Mouse (Mus musculus): ENCODE data around the gene Styx.

Gene Styx

GRCm38 (mm10) chr14:45350931-45351859, at the start of gene Styx:
Gene Styx (plus strand): TSS chr14:45351093.
- peak; percentile 86 to 88 for DNase-seq (ENCODE audit: low spot score in 2 of 2)

DNA sequence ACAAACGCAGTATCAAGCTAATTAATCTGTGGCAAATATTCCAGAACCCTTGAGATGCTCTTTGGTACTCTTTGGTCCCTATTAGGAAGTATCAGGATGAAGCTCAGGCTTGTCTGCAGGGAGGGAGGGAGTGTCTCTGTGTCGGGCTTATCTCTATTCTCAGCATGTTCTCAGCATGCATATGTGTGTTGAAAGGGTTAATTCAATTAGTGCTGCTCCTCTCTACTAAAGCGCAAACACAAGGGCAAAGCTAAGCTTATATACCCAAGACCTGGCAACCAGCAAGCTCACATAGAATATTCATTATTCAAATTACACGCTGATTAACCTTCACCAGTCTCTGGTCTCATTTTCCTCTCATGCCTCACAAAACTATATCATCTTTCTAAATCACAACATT, 47.0 kb upstream of the Styx start:
- DNase-seq (ENCODE audit: low spot score in 2 of 2): no peak

DNA sequence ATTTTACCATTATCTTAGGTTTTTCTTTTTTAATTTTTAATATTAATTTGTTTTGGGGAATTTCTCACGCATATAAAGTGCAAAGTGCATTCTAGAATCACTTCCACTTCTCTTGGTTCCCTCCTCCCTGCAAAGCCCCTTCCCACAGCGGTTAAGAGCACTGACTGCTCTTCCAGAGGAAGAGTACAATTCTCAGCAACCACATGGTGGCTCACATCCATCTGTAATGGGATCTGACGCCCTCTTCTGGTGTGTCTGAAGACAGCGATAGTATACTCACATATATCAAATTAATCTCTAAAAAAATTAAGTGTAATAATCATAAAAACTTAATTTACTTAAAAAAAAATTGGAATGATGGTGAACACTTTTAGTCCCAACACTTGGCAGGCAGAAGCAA, 46.5 kb upstream of the Styx start:
- DNase-seq (ENCODE audit: low spot score in 2 of 2): no peak

GRCm38 (mm10) chr14:45305852-45306251, 45.0 kb upstream of the Styx start:
- no peak for DNase-seq (ENCODE audit: low spot score in 2 of 2)

- no peak for DNase-seq (ENCODE audit: low spot score in 2 of 2)
These were observed 43.1 kb upstream of the Styx start for GRCm38 (mm10) chr14:45307630-45308328.

DNA sequence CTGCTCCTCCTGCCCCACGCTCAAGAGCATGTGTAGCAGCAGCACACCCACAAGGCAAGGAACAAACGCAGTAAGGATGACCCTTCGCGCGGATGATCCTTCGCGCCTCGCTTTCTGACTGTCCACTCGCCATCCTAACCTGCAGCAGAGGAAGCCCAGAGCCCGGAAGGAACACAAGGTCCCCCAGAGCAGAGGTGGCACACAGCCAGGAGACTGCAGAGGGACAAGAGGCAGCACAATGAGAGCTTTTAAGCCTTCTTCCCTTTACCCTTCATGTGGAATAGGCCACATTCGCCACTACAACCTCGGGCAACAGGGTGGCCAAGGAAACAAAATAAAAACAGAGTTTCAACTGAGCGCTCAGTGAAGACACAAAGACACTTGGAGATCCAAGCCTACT, 41.2 kb upstream of the Styx start:
- DNase-seq (ENCODE audit: low spot score in 2 of 2): no peak

DNA sequence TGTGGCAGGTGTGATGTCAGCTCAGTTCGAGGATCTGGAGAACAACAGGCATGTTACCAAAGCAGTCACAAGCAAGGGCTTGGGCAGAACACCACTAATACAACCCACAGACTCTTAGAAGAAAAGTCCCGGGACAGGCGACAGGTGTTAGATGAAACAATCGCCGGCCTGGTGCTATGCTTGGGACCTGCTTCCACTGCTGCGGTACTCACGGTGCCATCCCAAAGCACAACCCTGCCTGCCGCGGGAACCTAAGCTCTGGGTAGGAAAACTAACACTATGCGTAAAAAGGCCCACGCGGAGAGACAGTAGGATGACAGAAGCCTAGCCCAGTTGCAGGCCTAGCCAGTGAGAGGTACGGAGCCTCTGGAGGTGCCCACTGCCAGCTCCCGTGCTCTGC, 40.8 kb upstream of the Styx start:
- DNase-seq (ENCODE audit: low spot score in 2 of 2): no peak

DNA sequence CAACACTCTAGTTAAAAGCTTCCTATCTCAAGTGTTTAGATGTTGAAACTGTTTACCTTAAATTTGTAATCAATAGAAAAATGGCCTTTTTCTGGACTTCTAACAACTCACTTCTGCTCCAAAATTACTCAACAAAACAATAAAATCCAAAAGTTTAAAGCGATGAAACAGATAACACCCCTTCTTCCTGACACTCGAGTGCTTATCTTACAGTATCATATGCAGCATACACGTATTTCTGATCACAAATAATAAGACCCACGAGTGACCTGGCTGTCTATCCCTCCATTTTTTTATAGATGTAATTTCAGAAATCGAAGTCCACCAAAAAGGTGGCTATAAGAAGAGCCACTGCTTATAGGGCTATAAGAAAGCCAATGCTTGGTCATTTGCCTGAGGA, 34.0 kb upstream of the Styx start:
- no peak for DNase-seq (ENCODE audit: low spot score in 2 of 2)

GRCm38 (mm10) chr14:45317921-45318411, 32.9 kb upstream of the Styx start:
- DNase-seq (ENCODE audit: low spot score in 2 of 2): peak; percentile 30 to 39

GRCm38 (mm10) chr14:45318426-45319236, 32.3 kb upstream of the Styx start, which contains the start of gene Ero1l:
Gene Ero1l (minus strand): TSS chr14:45318771.
- DNase-seq (ENCODE audit: low spot score in 2 of 2): peak; percentile 77 to 87

- DNase-seq (ENCODE audit: low spot score in 2 of 2): no peak
These were observed 31.7 kb upstream of the Styx start for GRCm38 (mm10) chr14:45319237-45319610.

DNA sequence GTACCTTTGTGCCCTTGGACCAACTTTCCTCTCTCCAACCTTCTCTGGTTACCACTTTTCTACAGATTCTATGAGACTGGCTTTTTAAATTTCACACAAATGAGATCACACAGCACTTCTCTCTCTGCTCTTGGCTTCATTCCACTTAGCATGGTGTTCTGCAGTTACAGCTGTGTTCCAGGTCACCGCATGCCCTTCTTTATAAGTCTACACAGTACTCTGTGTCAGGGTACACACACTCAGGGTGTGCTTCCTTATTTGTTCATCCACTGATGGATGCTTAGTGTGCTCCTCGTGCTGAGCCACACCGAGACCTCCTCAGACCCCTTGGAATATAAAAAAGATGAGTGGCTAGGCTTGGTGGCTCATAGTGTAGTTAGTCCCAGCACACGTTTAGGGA, 30.8 kb upstream of the Styx start:
- DNase-seq (ENCODE audit: low spot score in 2 of 2): no peak

GRCm38 (mm10) chr14:45321067-45321466, 29.8 kb upstream of the Styx start:
- no peak for DNase-seq (ENCODE audit: low spot score in 2 of 2)

DNA sequence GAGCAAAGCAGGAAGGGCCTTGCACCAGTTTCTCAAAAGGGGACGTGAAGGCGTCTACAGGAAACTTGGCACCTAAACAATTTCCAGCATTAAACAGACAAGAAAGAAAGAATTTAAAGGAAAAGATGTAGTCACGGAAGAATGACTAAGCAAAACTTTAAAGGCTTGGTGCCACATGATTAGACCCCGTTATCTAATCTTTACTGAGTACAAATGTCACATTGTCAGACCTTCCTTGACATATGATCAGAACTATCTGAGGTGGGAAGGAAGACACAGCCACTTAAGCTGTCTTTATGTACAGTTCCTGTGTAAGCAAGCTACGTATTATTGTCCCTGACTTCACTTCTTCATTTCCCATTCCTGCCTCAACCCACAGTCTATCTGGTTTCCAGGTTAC, 29.3 kb upstream of the Styx start:
- peak in 1 of 2 experiments; percentile 19 for DNase-seq (ENCODE audit: low spot score in 2 of 2)

GRCm38 (mm10) chr14:45322450-45322849, 28.4 kb upstream of the Styx start:
- DNase-seq (ENCODE audit: low spot score in 2 of 2): no peak

GRCm38 (mm10) chr14:45323320-45323719, 27.6 kb upstream of the Styx start:
- DNase-seq (ENCODE audit: low spot score in 2 of 2): no peak

DNA sequence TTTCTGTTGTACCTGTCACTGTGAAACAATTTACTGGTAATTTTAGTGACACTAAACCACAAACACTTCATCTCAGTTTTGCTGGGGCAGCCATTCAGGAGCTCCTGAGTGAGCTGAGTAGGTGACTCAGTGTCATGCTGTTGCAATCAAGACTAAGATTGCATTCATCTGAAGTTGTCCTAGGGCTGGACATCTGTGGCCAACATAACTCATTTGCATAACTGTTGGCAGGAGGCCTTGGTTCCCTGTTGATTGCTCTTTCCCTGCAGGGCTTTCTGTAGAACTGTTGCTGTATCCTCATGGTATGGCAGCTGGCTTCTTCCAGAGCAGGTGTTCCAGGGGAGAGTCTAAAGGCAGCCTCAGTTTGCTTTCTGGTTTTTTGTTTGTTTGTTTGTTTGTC, 25.4 kb upstream of the Styx start:
- DNase-seq (ENCODE audit: low spot score in 2 of 2): no peak

DNA sequence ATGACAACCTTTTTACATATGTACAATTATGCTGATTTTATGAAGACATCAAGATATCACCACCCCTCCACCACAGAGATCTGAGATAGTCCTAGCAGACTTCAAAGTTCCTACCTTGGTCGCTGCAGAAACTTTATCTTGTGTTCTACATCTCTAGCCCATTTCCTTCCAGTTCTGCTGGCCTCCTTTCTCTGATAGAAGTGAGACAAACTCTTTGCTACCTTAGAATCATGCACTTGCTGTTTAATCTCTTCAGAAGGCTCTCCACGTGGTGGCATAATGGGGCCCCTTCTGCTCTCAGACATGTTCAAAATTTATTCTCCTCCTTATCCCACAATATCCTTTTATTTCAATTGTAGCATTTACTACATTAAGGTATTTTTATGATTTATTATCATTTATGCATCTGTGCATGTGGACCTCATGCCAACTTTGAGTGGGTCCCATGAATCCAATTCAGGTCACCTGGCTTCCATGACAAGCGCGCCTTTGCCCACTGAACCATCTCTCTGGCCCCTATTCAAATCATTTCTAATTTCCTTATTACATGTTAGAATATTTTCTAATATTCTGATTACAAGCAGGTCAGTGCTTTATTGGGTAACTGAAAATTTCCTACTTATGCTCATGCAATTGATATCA, 22.7 kb upstream of the Styx start:
- DNase-seq (ENCODE audit: low spot score in 2 of 2): no peak

- no peak for DNase-seq (ENCODE audit: low spot score in 2 of 2)
These were observed 21.8 kb upstream of the Styx start for GRCm38 (mm10) chr14:45329018-45329588.

DNA sequence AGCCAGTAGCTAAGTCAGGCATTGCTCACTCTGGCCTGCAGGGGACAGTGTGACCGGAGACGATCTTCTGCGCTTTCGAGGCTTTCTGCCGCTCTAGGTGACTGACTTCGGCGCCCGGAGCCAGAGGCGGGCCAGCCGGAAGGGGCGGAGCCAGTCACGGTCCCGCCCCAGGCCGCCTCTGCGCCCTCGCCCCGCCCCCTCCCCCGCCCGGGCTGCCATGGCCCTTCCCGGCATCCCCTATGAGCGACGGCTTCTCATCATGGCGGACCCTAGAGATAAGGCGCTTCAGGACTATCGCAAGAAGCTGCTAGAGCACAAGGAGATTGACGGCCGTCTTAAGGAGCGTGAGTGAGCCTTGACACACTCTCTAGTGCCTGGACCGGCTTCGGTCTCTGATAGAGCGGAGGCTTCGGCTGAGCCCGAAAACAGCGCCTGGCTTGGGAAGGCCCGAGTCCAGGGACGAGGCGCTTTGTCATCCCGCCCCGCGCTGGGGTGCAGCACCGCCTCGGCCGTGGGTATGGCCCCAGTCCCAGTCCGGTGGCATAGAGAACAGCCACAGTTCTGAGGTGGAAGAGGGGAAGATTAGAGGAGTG, 21.2 kb upstream of the Styx start, which contains the start of gene Psmc6:
Gene Psmc6 (plus strand): TSS at position 200 of the 593 bp plus-strand sequence.
- DNase-seq (ENCODE audit: low spot score in 2 of 2): peak; percentile 87 to 89
